Mouse (Mus musculus) ovary, postnatal 10 days (tissue): ENCODE measurements at regions not wholly inside any gene's neighbourhood (a gene's known extent, or its start where the extent isn't known, plus 50 kb on each side); places are given as distances from the start of the nearest gene placed in this dataset.
A peak's percentile ranks its signal among the peaks of the same experiment; 100 is the strongest.

ENCODE experiments used
- DNase-seq: peaks from one replicate; pipeline ENCODE4 v3.0.0; 2022; ENCODE audit warnings: low spot score

- no peak for DNase-seq
Measured at GRCm38 (mm10) chr3:82781464-82781863, 94.8 kb downstream of the Rbm46 start.

DNA sequence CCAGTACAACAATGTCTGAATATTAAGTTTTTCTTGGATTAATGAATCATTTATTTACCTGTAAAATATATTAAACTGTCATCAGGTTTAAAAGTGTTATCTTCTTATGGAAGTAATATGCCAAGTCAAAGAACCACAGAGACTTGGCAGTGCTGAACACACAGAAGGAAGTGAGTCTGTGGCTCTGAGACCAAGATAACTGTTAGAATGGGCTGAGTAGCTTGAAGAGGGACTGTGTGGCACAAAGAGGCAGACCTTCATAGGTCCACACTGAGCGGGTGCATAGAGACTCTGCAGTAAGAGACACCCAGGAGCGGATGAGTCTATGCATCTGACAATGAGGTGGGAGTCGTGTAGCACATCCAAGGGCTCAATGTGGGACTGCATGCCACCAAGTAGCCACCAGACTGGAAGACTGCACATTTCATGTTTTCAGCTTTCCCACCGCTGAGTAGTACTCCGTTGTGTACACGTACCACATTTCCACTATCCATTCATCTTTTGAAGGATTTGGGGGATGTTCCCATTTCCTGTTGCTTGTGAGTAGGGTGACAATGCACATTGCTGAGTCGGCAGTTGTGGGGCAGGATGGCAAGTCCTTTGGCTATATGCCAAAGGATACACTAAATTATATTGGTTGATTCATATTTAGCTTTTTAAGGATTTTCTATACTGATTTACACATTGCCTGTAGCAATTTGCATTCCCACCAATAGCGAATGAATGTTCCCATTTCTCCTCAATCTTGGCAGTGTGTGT is 105.6 kb downstream of the Rbm46 start:
- DNase-seq = no peak

GRCm38 (mm10) chr3:82767484-82767883 is 108.8 kb downstream of the Rbm46 start:
- DNase-seq = no peak

GRCm38 (mm10) chr3:82759946-82760345 is 116.3 kb downstream of the Rbm46 start:
- no peak for DNase-seq

- no peak for DNase-seq
Measured at GRCm38 (mm10) chr3:82758967-82759366, 117.3 kb downstream of the Rbm46 start.

- DNase-seq = peak; percentile 23
Measured at GRCm38 (mm10) chr3:82725546-82725945, 150.7 kb downstream of the Rbm46 start.

GRCm38 (mm10) chr3:82707628-82708027 is 159.7 kb upstream of the Npy2r start:
- no peak for DNase-seq

GRCm38 (mm10) chr3:82692131-82692530 is 144.2 kb upstream of the Npy2r start:
- DNase-seq = no peak

DNA sequence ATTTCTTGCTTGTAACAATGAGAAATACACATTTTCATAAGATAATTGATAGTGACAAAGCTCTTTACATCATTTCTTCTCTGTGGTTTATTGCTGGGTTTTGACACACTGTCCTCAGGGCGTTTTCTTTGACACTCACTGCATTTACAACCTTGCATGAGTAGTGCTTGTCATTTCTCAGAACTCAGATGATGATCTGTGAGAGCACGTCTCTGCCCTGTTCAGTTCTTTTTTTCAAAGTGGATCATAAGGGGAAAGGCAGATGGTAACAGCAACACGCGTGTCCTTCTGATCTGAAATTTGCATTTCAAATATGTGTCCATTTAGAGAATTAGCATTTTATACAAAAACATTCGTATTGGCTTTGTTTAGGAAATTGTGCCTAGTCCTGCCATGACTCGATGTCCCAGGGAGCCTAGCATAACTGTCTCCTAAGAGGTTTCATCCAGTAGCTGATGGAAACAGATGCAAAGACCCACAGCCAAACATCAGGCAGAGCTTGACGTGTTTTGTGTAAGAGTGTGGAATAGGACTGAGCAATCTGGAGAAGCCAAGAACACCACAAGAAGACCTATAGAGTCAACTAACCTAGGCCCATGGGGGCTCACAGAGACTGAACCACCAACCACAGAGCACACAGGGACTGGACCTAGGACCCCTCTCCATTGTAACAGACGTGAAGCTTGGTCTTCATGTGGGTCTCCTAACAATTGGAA is 108.4 kb upstream of the Npy2r start:
- no peak for DNase-seq

DNA sequence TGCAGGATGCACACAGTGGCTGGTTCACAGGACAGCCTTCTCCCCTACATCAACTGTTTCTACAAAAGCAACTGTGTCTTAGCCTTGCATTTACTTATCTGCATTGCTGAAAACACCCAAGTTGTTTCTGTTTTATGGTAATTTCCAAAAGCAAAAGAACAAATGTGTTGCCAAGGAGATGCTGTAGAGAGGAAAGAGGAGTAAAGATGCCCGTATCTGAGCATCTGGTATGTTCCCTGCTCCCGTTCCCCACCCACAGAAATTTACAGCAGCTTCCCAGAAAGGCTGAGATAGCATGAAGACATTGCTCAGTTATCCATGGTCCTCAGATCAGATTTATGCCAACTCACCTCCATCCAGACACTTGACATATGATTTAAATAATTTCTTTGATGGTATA is 104.5 kb upstream of the Npy2r start:
- no peak for DNase-seq

DNA sequence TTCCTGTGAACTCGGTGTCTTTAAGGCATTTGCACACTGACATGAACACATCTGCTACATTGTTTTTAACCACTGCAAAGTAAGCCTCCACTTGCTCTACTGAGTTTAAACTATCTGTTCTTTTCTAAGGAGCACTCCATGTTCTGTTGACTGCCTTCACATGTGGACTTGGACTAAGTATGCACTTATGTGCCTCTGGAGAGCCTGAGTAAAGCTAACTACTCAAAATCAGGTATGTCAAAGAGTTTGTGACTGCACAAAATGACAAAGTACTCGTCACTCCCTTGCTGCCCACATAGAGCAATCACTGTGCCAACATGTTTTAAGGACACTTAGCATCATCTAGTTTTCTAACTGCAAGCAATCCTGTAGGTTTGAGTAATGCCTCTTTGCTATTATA is 92.2 kb upstream of the Npy2r start:
- DNase-seq = no peak

GRCm38 (mm10) chr3:82636666-82637065 is 88.8 kb upstream of the Npy2r start:
- DNase-seq = no peak

DNA sequence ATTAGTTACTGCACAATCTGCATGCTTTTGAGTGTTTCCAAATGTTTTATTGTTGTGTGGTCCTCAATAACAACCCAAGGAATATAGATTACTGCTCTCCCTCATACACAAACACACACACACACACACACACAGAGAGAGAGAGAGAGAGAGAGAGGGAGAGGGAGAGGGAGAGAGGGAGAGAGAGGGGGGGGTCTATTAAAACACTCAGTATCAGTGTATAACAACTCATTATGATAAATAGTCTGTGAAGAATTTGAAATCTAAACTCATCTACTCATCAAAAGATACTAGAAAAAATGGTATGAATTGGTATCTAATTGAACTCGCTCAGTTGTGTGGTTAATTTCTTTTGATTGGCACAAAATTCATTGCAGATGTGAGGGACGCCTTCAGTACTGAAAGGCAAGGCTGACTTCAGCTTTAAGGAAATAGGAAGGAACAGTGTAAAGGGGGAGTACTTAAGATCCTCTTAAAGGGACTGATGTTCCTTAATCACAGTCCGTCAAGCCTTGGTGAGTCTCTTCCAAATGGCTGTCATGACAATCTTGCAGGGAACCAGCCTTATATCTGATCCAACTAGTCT is 72.6 kb upstream of the Npy2r start:
- no peak for DNase-seq

- no peak for DNase-seq
Measured at GRCm38 (mm10) chr3:82619371-82619770, 71.5 kb upstream of the Npy2r start.

GRCm38 (mm10) chr3:82601880-82602279 is 54.0 kb upstream of the Npy2r start:
- no peak for DNase-seq

GRCm38 (mm10) chr3:82598656-82599055 is 50.8 kb upstream of the Npy2r start:
- DNase-seq = no peak
